Mouse (Mus musculus) testis, adult 2 months (tissue): ENCODE results near the gene Lpcat1. TPM values are rescaled to one million over a fixed set of nuclear protein-coding genes. Genes with fewer than 3 reads are reported as not detected.
A peak's percentile ranks its signal among the peaks of the same experiment; 100 is the strongest.

Source experiments
- H3K27ac ChIP-seq: fragments of 200-500 bp; 2 replicates; pipeline ENCODE4 v1.5.1; 2012; ENCODE audit warnings: low read depth, low read length; ENCODE audit not compliant: control insufficient read depth, insufficient read depth
- H3K27me3 ChIP-seq: fragments of 200-500 bp; 2 replicates; pipeline ENCODE4 v1.6.1; 2012; ENCODE audit warnings: mild to moderate bottlenecking, low read length, moderate library complexity; ENCODE audit not compliant: control insufficient read depth, insufficient read depth
- H3K36me3 ChIP-seq: fragments of 200-500 bp; 2 replicates; pipeline ENCODE4 v1.6.1; 2012; ENCODE audit warnings: mild to moderate bottlenecking, low read length; ENCODE audit not compliant: control insufficient read depth, insufficient read depth
- H3K4me1 ChIP-seq: fragments of 200-500 bp; 2 replicates; pipeline ENCODE4 v1.6.1; 2012; ENCODE audit warnings: low read length; ENCODE audit not compliant: control insufficient read depth, insufficient read depth
- H3K4me3 ChIP-seq: fragments of 200-500 bp; 2 replicates; pipeline ENCODE4 v1.5.1; 2012; ENCODE audit warnings: low read depth, mild to moderate bottlenecking, low read length, moderate library complexity, mixed read lengths; ENCODE audit not compliant: control insufficient read depth
- CTCF ChIP-seq: fragments of 200-500 bp; IDR thresholded peaks from 2 replicates; pipeline ENCODE4 v1.5.1; 2012; ENCODE audit warnings: low read depth, mild to moderate bottlenecking, inconsistent platforms, low read length, moderate library complexity; ENCODE audit not compliant: control insufficient read depth, insufficient read depth, insufficient replicate concordance
- POLR2A ChIP-seq: fragments of 200-500 bp; IDR thresholded peaks from 2 replicates; pipeline ENCODE4 v1.6.1; 2012; ENCODE audit warnings: low read depth, mild to moderate bottlenecking, inconsistent platforms, low read length, moderate library complexity; ENCODE audit not compliant: control insufficient read depth
- polyA plus RNA-seq: library from polyadenylated mRNA; depleted of rRNA; stranded (reverse); fragments of >200 nt; gene quantifications from 2 replicates; pipeline ENCODE4 v1.2.3, GENCODE M21; 2012

Gene Lpcat1
- polyA plus RNA-seq, 1 experiment = 2.0 TPM

GRCm38 (mm10) chr13:73458719-73459118 is 8.3 kb upstream of the Lpcat1 start:
- Histone ChIP-seq H3K4me3 (no peak overlapping the region), H3K27me3 (no peaks in the 10 kb centered on the region), H3K27ac (no peak overlapping the region), H3K36me3 (no peaks in the 10 kb centered on the region), H3K4me1 (no peaks in the 10 kb centered on the region)
- TF ChIP-seq POLR2A (no peak), CTCF (no peak)

- H3K4me3 ChIP-seq = no peak overlapping the region
- H3K27me3 ChIP-seq = no peaks in the 10 kb centered on the region
- H3K4me1 ChIP-seq = no peaks in the 10 kb centered on the region
- H3K27ac ChIP-seq = no peak overlapping the region
- H3K36me3 ChIP-seq = no peaks in the 10 kb centered on the region
- TF ChIP-seq POLR2A = no peak
- no peak for TF ChIP-seq CTCF
Observed at GRCm38 (mm10) chr13:73459189-73459850, 7.7 kb upstream of the Lpcat1 start.

DNA sequence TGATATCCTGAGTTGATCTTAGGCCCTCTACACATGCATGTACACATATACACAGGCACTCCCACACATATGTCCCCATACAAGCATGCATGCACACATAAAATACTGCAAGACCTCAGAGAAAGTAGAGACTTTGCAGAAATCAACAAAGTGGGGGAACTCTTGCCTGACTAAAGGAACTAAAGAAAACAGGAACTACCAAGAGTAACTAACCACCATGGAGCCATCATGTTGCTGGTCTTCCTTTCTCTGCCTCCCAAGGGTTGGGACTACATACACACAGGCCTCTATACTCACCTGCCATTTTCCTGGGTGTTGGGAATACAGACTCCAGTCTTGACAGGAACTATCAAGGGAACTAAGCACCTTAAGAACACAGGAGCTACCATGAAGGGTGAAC is 5.4 kb upstream of the Lpcat1 start:
- TF ChIP-seq CTCF = no peak
- TF ChIP-seq POLR2A = no peak
- H3K4me3 ChIP-seq = no peak overlapping the region
- no peak overlapping the region for H3K27ac ChIP-seq
- no peaks in the 10 kb centered on the region for H3K4me1 ChIP-seq
- no peaks in the 10 kb centered on the region for H3K36me3 ChIP-seq
- H3K27me3 ChIP-seq = no peaks in the 10 kb centered on the region

- H3K4me3 ChIP-seq = no peak overlapping the region
- TF ChIP-seq POLR2A (no peak), CTCF (no peak)
- H3K4me1 ChIP-seq = peaks cover 11% of the 10 kb centered on the region
- H3K36me3 ChIP-seq = no peaks in the 10 kb centered on the region
- no peak overlapping the region for H3K27ac ChIP-seq
- no peaks in the 10 kb centered on the region for H3K27me3 ChIP-seq
Observed at GRCm38 (mm10) chr13:73465156-73465555, 1.8 kb upstream of the Lpcat1 start.

DNA sequence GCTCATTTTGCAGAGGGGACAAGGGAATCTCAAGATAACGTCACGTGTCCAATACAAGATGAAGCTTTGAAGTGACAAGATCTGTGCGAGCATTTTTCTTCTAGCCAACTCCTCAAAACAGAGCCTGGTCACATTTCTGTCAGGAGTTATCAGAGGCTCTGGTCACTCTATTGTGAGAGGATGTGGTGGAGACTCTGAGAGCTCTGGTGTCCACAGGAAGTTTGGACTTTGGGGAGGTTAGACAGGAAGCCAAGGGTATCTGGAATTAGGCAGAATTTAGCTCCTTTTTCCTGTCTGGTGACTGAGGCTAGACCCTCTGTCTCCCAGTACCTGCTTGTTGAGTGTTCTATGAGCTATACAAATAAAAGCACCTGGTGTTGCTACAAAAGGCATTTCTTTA is 586 bp upstream of the Lpcat1 start:
- H3K4me3 ChIP-seq = no peak overlapping the region

DNA sequence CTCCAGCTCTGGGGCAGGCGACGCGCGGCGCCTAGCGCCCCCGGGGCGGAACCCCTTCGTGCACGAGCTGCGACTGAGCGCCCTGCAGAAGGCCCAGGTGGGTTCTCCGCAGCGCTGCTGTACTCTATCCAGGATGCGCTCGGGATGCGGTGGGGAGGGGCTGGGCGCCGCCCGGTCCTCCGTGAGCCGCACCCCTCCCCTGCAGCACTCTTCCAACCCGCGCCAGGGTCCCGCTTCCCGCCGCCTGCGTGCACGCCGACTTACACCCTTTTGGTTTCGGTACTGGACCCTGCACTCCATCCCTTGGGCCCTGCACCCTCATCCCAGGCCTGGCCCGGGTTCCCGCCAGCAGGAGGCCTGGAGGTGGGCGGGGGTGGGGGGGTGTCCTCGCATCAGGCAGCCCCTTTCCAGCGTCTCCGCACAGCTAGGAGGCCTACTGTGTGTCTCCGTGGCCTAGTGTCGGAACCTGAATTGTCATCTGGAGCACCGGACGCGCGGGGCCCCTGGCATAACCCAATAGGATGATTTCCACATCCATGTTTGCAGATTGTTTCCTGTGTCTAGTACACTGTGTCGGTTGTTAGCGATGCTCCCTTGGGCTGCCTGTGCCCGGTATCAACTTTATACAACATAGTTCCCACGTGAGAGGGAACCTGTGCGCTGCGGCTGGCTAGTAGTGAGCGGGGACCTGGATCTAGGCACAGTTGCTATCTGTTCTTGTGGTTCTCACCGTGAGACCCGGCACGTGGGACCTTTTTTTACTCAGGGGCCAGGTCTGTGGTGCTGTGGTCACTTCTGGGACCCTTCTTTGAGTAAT is 632 bp downstream of the Lpcat1 start:
- Histone ChIP-seq H3K27ac (no peak overlapping the region), H3K4me1 (peaks cover 11% of the 10 kb centered on the region)
- TF ChIP-seq POLR2A (no peak), CTCF (no peak)

More for the DNA sequence above, 586 bp upstream of the Lpcat1 start:
- Histone ChIP-seq H3K27ac (no peak overlapping the region), H3K4me1 (peaks cover 11% of the 10 kb centered on the region), H3K27me3 (no peaks in the 10 kb centered on the region), H3K36me3 (no peaks in the 10 kb centered on the region)
- no peak for TF ChIP-seq POLR2A
- no peak for TF ChIP-seq CTCF

GRCm38 (mm10) chr13:73468834-73469233 is 1.8 kb downstream of the Lpcat1 start:
- Histone ChIP-seq H3K36me3 (no peaks in the 10 kb centered on the region), H3K4me1 (peaks cover 11% of the 10 kb centered on the region), H3K27me3 (no peaks in the 10 kb centered on the region), H3K4me3 (no peak overlapping the region), H3K27ac (no peak overlapping the region)
- TF ChIP-seq CTCF = no peak
- no peak for TF ChIP-seq POLR2A

More for the DNA sequence above, 632 bp downstream of the Lpcat1 start:
- Histone ChIP-seq H3K4me3 (peak overlapping the region; percentile 81), H3K27me3 (no peaks in the 10 kb centered on the region), H3K36me3 (no peaks in the 10 kb centered on the region)

- TF ChIP-seq POLR2A = no peak
- no peak for TF ChIP-seq CTCF
- Histone ChIP-seq H3K27ac (no peak overlapping the region), H3K4me3 (no peak overlapping the region), H3K27me3 (no peaks in the 10 kb centered on the region), H3K4me1 (peaks cover 11% of the 10 kb centered on the region), H3K36me3 (no peaks in the 10 kb centered on the region)
Observed at GRCm38 (mm10) chr13:73469257-73469967, 2.4 kb downstream of the Lpcat1 start.
